Mouse (Mus musculus): ENCODE results near the gene Fbxo30.

Gene Fbxo30

DNA sequence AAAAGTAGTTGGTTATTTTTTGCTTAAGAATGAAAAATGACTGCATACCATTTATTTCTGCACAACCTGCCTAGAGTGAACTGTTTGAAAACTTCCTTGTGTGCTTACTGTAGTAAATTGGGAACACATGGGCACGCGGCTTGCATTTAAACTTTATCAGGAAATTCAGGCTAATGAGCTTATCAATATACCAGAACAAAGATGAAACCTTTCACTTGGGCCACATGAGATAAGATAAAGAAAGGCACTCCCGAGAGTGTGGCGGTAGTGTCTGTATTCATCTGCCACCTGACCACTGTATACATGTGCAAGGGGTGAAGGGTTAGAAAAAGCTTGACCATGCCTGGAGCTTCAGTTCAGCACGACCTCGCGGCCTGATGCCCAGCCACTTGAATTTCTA is 41.2 kb downstream of the Fbxo30 start:
- in situ Hi-C loops (cut with MseI, MboI) = no loop called here

DNA sequence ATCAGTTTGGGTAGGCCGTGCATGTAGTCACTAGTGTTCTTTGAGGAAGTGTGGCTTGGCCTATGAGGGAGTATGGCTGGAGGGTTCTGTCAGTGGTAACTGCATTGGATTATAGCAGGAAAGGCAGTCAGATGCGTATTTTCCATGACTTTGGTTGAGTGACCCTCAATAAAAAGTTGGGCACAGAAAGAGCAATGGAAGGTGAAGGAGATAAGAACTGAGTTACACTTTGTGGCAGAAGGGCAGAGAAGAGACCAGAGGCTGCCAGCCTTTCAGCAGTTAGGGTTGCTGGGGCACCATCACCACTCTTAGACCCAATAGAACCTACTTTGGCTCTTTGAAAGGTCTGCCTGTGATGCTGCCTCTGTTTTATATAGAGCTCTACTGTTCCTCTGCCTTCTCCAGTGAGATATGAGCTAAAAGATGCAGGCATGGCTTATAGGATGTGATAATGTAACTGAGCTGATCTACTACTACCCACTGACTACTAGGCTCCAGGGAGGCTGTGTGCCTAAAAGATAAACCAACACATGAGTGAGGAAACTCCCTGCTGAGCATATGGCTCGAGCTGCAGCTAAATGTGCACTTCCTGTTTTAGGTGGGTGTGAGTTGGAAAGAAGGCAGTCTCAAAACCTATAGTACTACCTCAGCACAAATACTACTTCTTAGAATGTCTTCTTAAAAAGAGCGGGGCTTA is 42.2 kb downstream of the Fbxo30 start:
- in situ Hi-C loops (cut with MseI, MboI) = no loop called here

DNA sequence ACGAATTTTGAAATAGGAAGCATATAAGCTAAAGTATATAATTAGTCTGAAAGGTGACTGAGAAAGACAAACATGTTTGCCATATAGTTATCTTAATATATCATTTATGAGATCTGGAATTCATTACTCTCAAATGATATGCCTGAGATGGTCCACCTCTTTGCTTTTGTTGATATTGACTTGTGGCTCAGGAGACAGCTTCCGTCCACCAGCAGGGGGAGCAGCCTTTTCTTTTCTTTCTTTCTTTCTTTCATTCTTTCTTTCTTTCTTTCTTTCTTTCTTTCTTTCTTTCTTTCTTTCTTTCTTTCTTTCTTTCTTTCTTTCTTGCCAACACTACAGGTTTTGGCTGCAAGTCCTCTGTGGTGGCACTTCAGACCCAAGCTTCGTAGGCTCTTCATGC is 45.4 kb downstream of the Fbxo30 start:
- in situ Hi-C loops (cut with MseI, MboI) = no loop called here

DNA sequence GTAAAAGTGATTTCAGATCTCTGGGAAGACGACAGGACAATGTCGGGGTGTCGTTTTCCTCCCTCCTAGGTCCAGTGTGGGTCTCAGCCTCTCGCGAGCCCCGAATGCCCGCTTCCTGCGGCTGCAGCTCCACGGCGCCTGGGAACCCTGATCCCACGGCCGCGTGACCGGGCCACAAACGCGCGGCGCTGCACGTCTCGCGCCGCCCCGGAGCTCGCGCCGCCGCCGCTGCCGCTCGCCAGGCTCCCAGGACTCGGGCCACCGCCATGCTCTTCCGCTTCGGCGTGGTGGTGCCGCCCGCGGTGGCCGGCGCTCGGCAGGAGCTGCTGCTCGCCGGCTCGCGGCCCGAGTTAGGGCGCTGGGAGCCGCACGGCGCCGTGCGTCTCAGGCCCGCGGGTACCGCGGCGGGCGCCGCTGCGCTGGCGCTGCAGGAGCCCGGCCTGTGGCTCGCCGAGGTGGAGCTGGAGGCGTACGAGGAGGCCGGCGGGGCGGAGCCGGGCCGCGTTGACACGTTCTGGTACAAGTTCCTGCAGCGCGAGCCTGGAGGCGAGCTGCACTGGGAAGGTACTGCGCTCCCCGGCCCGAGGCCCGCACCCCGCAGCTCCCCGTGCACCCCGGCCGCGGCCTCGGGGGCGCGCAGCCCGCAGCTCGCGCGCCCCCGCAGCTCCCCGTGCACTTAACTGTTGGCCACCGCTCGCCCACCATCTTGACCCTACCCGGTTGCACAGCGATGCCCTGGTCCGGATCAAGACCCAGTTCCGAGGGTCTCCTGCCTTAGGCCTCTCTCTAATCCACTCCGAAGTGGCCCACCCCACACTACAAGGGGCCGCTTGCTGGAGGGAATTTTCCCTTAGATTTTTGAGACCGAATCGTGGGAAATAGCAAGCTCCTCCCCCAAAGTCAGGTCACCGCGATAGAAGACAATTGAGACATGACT is 62.3 kb downstream of the Fbxo30 start, which contains the start of gene Epm2a:
TSS of gene Epm2a (plus strand) at position 200 of the 937 bp plus-strand sequence.
- in situ Hi-C loops (cut with MseI, MboI) = no loop called here

DNA sequence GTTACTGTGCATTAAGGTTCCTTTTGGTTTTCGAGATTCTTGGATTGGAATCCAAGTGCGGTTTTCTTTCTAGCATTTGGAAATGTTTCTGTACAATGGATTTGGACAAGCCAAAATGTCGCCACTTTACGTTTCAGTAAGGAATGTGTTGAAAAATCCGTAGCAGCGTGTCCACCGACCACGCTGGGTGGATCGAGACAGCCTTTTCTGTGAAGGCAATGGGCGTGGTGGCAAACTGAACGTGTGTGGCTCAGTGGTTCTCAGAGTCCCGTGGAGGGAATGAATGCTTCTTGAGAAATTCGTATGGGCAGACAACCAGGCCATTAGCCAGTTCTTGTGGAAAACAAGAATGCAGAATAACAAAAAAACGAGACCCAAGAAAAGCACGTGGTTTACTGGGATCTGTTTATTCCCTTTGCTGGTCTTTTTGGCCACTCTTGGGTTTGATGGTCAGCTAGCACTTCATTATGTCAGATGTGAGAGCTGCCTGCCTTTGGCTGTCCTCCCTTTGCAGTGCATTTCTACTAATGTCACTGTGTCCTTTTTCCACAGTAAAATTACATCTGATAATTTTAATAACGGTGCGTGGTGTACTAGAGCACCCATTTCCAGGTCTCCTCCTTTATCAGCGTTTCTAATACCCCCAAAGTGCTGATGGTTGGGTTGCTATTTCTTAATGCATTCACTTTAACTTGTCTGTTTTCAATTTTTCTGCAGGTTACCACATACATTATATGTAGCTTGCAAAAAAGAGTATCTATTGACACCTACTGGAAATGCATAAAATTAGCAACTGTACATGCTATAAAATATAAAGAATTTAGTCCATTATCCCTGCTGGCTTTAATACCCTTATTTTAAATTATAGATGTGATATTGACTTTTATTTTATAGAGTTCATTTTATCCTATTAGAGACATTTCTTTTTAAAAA is 63.7 kb downstream of the Fbxo30 start:
- in situ Hi-C loops (cut with MseI, MboI) = no loop called here
